Comparison of ENCODE assay signal across 8 mouse cellular contexts in genomic region chr11:79080965-79081891, GRCm38 (mm10).
DNase-seq lines count a peak whose midpoint lies in the region; TF ChIP-seq lines count a peak whose summit lies in the region.

No protein-coding gene starts in this region.

- WGBS in cerebellum, adult 2 months, result 76% methylated on average over 16 of the region's 16 CpGs

- peaks cover 4% of the 10 kb centered on the region for H3K4me1 ChIP-seq in cerebellum, adult 2 months (ENCODE audit: control insufficient read depth, insufficient read depth, low read length)

- no peak overlapping the region for H3K27ac ChIP-seq in cerebellum, adult 2 months (ENCODE audit: insufficient read depth, low read length)

- no peaks in the 10 kb centered on the region for H3K27me3 ChIP-seq in cerebellum, adult 2 months (ENCODE audit: control insufficient read depth, insufficient read depth, low read length)

- TF ChIP-seq POLR2A in cerebellum, adult 2 months (IDR thresholded peaks at IDR 0.05; ENCODE audit: borderline replicate concordance, insufficient read depth, low read length), result no peak

- H3K4me3 ChIP-seq in cerebellum, adult 2 months (replicated peaks; ENCODE audit: insufficient read depth, low read depth, low read length), result no peak overlapping the region

- TF ChIP-seq CTCF in cerebellum, adult 2 months (IDR thresholded peaks at IDR 0.05; ENCODE audit: borderline replicate concordance, insufficient read depth, low read depth, low read length), result no peak

- DNase-seq in urinary bladder, adult 2 months (ENCODE audit: low spot score), result peak; percentile 37
- no peak for DNase-seq in urinary bladder, postnatal 4 days (ENCODE audit: low spot score in 2 of 2)
- DNase-seq in heart, adult 8-10 months (ENCODE audit: low spot score), result peak; percentile 71
- peak; percentile 33 to 47 for DNase-seq in kidney, postnatal 4 days
- no peak for DNase-seq in cerebellum, adult 2 months
- no peak for DNase-seq in spleen, postnatal 4 days (ENCODE audit: low spot score in 2 of 2)
- DNase-seq in layer of hippocampus, adult 9-10 months (ENCODE audit: low spot score), result no peak
- no peak for DNase-seq in natural killer cell, adult 2 months (ENCODE audit: low spot score in 2 of 2)

Comparison
In these comparisons a context has a peak if more than half of its experiments do, and no peak if none do; other contexts are left out.
1. DNase-seq: peak in urinary bladder, adult 2 months (single experiment), heart, adult 8-10 months (single experiment) and kidney, postnatal 4 days (2 of 2); none in urinary bladder, postnatal 4 days (0 of 2), cerebellum, adult 2 months (0 of 2), spleen, postnatal 4 days (0 of 2), layer of hippocampus, adult 9-10 months (single experiment) and natural killer cell, adult 2 months (0 of 2).